Mouse (Mus musculus) gastrocnemius, postnatal 25 days (tissue): ENCODE results near the gene Gm9821. TPM values are rescaled to one million over a fixed set of nuclear protein-coding genes. Genes with fewer than 3 reads are reported as not detected.
A peak's percentile ranks its signal among the peaks of the same experiment; 100 is the strongest.

Experiments used
- DNase-seq: peaks from one replicate; pipeline ENCODE4 v3.0.0; 2022
- total RNA-seq, 2 experiments: library from RNA; stranded (reverse); gene quantifications; 1 replicate in 1 of 2; 2 replicates in 1 of 2; pipeline ENCODE4 v1.2.3; 2021

The Gm9821 gene
- total RNA-seq, 2 experiments from 2014 or later: not detected

DNA sequence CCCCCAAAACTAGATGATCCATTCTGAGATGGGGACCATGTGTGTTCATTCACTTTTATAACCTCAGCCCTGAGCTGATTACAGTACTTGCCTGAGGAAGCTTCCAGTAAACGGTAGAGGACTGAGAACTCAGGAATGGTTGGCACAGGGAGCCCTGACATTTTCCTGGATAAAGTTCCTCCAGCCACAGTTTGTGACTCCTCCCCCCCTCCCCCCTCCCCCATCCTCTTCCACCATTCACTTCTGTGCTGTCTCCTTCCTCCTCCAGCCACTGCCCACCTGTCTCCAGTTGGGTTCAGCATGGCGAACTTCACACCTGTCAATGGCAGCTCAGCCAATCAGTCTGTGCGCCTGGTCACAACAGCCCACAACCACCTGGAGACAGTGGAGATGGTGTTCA, 18.6 kb upstream of the Gm9821 start, which contains the start of gene Chrm4:
Chrm4 (plus strand) TSS at position 301 of the 400 bp plus-strand sequence.
- DNase-seq: no peak

GRCm38 (mm10) chr2:91927826-91928533, 17.5 kb upstream of the Gm9821 start:
- DNase-seq: peak; percentile 57

GRCm38 (mm10) chr2:91928534-91929350, 16.8 kb upstream of the Gm9821 start:
- no peak for DNase-seq

DNA sequence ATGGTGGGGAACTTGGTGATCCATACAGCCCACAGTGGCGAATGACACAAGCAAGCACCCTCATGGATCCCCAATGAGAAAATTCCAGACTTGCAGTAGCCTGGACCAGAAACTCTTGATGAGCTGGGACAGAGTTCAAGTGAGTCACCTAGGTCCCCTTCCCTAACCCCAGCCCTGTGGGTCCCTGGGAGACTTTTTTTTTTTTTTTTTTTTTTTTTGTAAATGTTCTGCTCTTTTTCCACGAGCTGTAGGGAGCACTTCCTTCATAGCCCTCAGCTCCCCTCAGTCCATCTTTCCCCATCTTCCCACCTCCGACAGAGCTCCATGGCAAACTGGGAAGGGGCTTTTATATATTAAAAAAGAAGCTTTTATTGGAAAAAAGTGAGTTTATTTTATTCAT, 16.0 kb upstream of the Gm9821 start:
- no peak for DNase-seq

- no peak for DNase-seq
Observed at GRCm38 (mm10) chr2:91929936-91930335, 15.6 kb upstream of the Gm9821 start.

GRCm38 (mm10) chr2:91930761-91931291, 14.7 kb upstream of the Gm9821 start:
- DNase-seq: no peak

- no peak for DNase-seq
Observed at GRCm38 (mm10) chr2:91931328-91932159, 14.0 kb upstream of the Gm9821 start.

GRCm38 (mm10) chr2:91932160-91932711, 13.3 kb upstream of the Gm9821 start, which contains the start of gene Mdk:
Gene Mdk (minus strand): TSS chr2:91932297.
- DNase-seq: no peak

DNA sequence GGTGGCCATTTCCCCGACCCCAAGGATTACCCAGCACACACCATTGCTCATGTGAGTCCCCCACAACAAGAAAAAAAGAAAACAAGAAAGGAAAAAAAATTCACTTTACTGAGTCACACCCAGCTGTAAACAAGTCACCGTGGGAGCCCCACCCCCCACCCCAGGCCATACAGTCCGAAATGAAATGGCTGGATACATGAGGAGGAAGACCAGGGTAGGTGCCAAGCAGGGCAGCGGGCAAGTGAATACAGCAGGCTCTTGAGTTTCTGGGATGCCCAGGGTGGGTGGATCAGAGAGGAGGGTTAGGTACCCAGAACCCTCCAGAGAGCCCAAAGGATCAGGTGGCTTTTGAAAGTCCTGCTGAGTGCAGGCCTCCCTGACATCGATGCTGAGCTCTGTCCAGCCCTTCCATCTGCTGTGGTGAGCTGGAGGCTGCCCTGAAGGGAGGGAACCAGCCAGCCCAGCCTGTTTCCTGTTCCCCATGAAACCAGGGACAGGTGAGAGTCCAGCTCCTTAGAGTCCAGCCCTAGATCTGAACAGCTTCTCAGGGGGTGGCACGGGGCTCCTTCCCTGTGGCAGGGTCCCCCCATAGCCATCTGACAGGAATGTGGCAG, 12.7 kb upstream of the Gm9821 start:
- no peak for DNase-seq

- DNase-seq: no peak
Observed at GRCm38 (mm10) chr2:91933471-91933870, 12.0 kb upstream of the Gm9821 start.

- no peak for DNase-seq
Observed at GRCm38 (mm10) chr2:91934016-91934415, 11.5 kb upstream of the Gm9821 start.

DNA sequence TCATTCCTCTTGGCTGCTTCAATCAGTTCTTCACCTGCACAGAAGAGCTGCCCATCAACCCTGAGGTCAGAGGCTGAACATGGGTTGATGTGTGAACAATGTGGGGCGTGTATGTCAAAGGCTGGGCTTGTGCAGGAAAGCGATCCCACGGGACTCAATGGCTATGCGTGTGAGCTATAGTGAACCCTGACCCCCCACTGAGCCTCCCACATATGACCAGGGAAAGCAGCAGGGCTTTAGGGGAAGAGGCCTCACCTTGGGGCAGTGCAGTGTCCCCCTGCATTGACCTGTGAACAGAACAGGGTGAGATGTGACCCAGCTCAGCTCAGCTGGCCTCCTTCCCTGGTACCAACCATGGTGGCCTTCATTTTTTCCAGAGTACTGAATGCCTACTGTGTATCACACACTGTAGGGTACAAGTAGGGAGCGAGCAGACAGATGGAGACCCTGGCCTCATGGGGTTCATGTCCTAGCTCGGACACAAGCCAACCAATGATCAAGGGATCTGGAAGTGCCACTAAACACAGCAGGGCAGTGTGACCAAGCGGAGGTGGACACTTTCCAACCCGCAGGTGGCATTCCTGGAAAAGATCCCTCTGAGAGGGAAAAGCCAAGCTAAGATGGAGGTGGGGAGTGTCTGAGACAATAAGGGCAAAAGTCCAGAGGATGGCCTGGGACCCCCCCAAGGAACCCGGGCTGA, 10.5 kb upstream of the Gm9821 start:
- DNase-seq: no peak

- peak; percentile 5 for DNase-seq
Observed at GRCm38 (mm10) chr2:91936154-91936553, 9.3 kb upstream of the Gm9821 start.

- DNase-seq: no peak
Observed at GRCm38 (mm10) chr2:91939303-91939935, 6.1 kb upstream of the Gm9821 start.

DNA sequence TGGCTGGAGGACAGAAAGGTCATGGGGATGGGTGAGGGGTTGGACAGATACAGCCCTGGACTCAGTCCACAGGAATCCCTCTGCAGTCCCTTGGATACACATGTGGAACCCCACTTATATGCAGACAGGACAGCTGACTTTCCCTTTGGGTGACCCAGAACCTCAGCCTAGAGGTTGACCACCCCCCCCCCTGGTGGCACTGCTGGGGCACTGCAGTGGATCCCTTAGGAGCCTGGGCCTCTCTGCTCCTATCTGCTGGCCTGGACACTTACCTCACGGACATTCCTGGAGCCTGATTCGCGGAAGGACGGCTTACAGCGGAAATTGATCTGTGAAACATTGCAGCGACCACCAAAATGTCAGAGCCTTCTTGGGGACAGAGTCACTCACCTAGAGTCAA, 3.1 kb upstream of the Gm9821 start:
- peak; percentile 5 for DNase-seq

DNA sequence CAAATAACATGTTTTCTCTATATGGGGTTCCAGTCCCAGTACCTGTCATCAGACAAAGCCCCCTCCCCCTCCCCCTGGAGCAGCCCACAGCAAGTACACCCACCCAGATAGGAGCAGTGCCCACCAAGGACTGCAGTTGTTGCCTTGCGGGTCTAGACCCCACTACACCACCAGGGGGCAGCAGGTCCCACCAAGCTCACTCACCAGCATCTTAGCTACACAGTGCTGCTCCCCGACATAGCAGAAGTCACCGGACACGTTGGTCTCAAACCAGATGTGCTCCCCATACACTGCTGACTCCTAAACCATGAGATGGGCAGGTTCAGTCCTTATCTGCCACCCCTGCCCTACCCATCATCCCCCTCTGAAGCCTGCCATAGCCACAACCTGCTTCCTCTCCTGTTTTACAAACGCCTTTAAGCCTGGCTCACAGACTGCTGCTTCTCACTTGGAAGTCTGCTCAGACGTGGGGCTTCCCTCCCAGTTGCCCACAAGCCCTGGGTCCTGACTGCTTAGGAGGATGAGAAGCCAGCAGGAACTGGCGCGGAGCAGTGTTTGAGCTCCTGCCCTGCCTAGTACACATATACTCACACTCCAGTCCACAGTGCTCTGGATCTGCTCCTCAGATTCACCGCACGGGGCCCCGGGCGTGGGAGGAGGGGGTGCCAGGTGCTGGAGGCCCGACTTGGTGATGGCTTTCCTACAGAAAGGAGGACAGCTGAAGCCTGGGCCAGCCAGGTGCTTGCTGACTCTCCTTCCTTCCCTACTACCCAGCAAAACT, 1.1 kb upstream of the Gm9821 start:
- peak; percentile 72 for DNase-seq

DNA sequence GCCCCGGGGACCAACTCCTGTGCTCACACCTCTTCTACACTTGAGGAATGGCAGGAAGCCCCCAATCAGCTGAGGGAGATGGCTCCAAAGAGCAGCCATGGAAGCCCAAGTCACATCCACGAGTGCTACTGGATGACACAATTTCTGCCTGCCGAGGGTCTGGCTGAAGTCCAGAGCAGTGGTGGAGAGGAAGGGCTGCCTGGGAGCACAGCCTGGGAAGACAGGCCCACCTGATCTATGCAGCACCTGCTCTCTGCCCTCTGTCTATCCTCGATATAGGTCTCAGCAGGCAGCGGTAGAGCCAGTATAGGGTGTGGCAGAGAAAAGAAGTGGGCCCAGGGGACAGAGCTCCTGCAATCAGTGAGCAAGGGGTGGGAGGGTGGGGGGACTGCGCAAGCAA, 1.3 kb downstream of the Gm9821 start:
- DNase-seq: peak; percentile 30

GRCm38 (mm10) chr2:91947397-91948150, 2.1 kb downstream of the Gm9821 start:
- DNase-seq: peak; percentile 68

- peak; percentile 36 for DNase-seq
Observed at GRCm38 (mm10) chr2:91948151-91948509, 2.6 kb downstream of the Gm9821 start.
